Mouse (Mus musculus): ENCODE measurements around the gene Vangl2.

GRCm38 (mm10) chr1:171996701-171997100 lies 31.5 kb downstream of the Vangl2 start:
- TF ChIP-seq CTCF (IDR thresholded peaks at IDR 0.05; ENCODE audit: borderline replicate concordance, insufficient read depth, low read depth, low read length) (no peak), POLR2A (IDR thresholded peaks at IDR 0.05; ENCODE audit: borderline replicate concordance, insufficient read depth, low read length) (no peak)

Data from cerebellum, adult 2 months (tissue).